Mouse (Mus musculus) telencephalon, adult 2 months (tissue): Measurements from ENCODE around the gene Cops4.

Experiments
- DNase-seq: peaks from one replicate; pipeline ENCODE4 v3.0.0-alpha.2; 2011; ENCODE audit warnings: low read depth, low spot score

Cops4 gene

GRCm38 (mm10) chr5:100536638-100537037 lies 18.5 kb downstream of the Cops4 start:
- peak; percentile 8 for DNase-seq

DNA sequence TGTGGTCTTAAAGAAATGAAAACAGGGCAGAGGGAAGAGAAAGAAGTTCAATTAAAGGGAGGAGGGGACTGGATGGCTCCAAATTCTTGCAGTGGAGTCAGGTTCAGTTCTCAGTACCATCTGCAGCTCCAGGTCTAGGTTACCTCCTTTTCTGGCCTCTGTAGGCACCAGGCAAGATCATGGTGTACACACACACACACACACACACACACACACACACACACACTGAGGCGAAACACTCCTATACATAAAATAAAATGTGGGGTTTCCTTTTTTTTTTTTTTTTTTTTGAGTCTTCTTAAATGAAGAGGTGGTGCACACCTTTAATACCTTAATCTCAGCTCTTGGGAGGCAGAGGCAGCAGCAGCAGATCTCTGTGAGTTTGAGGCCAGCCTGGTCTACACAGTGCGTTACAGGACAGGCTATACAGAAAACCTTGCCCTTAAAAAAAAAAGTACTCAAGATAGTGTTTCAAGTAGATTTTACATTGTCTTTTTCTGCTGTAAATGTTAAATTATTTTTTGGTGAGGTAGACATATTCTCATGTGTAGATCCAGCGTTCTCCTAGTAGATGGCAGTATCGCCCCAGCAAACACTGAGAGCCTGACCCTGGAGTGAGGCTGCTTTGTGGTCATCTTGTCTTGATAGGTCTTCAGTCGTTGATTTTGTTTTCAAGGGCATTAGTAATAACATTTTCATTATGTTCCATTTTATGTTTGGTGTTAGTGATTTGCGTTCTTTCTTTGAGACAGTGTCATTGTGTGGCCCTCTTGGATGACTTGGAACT lies 28.4 kb downstream of the Cops4 start:
- no peak for DNase-seq

GRCm38 (mm10) chr5:100548236-100548635 lies 30.1 kb downstream of the Cops4 start:
- DNase-seq: no peak

DNA sequence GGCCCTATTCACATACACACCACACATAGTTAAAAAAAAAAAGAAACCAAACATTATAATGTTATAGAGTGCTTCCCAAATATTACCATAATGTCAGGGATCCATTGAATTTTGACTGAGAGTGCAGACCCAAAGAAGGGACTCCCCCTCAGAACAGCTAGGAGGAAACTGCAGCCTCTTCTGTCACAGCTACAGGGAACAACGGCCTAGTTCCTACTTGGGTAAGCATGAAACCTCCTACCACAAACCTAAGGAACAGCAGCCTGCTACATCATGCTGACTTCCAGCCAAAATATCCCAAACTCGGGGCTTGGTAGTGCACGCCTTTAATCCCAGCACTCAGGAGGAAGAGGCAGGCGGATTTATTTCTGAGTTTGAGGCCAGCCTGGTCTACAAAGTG lies 31.2 kb downstream of the Cops4 start:
- no peak for DNase-seq

DNA sequence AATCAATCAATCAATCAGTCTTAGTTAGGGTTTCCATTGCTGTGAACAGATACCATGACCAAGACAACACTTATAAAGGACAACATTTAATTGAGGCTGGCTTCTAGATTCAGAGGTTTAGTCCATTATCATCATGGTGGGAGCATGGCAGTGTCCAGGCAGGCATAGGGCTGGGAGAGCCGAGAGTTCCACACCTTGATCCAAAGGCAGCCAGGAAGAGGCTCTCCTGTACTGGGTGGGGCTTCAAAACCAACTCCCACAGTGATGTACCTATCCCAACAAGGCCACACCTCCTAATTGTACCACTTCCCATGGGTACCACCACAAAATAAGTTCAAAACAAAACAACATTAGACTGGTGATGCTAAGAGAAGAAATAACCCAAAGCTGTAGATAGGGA lies 32.0 kb downstream of the Cops4 start:
- DNase-seq: no peak

DNA sequence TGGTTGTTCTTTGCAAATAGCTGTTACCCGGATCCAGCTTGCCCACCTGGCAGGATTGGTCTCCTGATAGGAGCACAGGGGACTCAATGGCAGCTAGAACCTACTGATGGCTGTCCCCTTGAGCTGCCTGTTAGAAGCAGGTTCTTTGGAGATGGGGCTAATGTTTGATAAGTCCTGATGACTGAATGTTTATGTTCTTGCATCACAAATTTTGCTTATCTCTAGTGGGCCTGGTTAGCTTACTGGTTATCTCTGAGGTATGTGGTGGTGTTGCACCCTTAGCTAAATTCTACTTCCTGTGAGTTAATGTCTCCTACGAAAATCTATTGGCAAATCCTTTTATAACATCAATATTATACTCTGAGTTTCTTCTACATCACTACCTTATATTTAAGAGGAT lies 33.8 kb downstream of the Cops4 start:
- DNase-seq: no peak

GRCm38 (mm10) chr5:100553426-100553825 lies 35.3 kb downstream of the Cops4 start:
- no peak for DNase-seq

GRCm38 (mm10) chr5:100557019-100557418 lies 38.9 kb downstream of the Cops4 start:
- DNase-seq: no peak

DNA sequence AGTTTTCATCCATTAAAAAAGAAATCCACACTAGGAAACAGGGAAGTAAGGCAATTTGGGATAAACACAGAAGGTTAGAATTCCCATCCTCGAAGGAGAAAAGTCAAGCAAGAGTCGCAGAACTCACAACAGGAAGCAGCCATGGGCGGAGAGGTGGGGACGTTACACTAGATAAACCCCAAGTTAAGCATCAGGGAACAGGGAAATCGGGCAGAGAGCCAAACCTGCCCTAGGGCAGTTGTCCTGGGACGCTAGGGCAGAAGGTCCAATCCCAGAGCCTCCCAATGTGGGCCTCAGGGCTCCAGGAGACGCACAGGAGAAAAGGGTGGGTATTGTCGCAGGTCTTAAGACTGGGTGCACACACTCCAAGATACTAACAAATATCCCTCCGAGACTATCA lies 39.4 kb downstream of the Cops4 start:
- DNase-seq: no peak

DNA sequence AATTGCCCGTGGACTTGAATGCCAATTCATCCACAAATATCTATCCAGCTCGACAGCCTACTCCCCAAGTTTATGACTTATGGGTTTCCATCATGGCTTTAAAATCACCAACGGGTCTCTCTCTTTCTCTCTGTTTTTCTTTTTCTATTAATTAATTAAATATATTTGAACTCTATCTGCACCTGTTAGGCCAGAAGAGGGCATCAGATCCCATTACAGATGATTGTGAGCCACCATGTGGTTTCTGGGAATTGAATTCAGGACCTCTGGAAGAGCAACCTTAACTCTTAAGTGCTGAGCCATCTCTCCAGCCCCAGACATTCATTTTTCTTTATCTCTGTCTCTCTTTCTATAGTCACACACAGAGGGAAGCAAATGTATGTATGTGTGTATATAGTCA lies 40.7 kb downstream of the Cops4 start:
- DNase-seq: no peak

DNA sequence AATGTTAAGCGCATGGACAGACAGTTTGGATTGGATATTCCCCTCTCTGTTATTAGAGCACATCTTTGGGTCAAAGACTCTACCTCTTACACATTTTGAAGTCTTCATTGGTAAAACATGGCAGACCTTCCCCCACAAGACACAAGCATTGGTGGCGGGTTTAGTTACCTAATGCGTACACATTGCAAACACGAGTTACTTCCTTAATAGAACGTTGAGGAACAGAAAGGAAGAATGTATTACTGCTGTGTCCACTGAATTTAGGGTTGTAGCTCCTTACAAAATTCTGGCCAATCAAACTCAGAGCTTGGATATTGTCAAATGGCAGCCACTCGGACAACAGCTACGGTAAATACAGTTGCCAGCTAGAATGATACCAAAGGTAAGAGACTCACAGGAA lies 41.2 kb downstream of the Cops4 start:
- DNase-seq: no peak

DNA sequence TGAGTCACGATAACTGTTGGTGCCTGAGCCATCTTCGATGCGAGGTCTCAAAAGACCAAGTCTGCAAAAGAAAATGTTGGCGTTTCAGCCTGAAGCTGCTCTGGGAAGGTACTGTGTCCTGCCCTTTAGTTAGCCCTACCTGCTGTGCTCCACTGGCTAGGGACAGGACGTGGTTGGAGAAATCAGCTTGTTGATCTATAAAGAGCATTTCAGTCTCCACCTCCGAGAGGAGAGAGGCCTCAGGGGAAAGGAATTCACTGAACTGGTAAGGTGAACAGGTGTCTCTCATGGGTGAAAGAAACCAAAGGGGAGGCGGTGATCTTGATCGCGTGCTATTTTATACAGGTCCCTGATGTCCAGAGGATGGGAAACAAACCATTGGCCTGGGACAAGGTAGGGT lies 44.6 kb downstream of the Cops4 start:
- no peak for DNase-seq

- DNase-seq: no peak
These were observed 48.7 kb downstream of the Cops4 start for GRCm38 (mm10) chr5:100566798-100567197.

GRCm38 (mm10) chr5:100567258-100568032 lies 49.3 kb downstream of the Cops4 start:
- no peak for DNase-seq

GRCm38 (mm10) chr5:100568177-100568576 lies 50.1 kb downstream of the Cops4 start:
- no peak for DNase-seq

GRCm38 (mm10) chr5:100568802-100569201 lies 50.7 kb downstream of the Cops4 start:
- no peak for DNase-seq

DNA sequence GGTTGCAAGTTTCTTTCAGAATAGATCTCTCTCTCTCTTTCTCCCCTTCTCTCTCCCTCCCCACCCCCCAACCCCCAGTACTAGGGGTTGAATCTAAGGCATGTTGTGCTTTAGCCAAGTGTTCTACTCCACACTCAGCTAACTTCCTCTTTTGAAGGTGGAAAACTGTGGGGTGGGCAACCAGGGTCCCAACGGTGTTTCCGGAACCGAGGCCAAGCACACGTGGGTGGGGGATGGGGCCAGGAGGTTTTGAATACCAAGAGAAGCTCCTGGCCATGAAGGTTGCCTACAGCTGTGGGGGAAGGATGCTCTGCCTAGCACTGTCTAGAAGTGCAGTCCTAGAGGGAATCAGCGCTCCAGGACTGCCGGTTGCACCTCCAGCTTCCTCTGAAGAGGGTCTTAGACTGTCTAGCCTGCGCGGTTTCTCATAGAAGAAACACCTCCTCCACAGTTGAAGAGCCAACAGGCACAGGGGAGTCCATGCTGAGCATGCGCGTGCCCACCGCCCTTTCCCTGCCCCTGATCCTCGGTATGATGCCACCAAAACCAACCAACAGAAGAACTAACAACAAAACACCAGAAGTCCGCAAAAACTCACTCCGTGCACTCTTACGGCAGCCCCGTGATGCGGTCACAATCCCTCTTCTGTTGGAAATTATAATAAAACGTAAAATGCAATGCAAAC lies 51.3 kb downstream of the Cops4 start:
- no peak for DNase-seq

GRCm38 (mm10) chr5:100569997-100570595 lies 52.0 kb downstream of the Cops4 start:
- no peak for DNase-seq

- DNase-seq: no peak
These were observed 52.6 kb downstream of the Cops4 start for GRCm38 (mm10) chr5:100570716-100571115.

GRCm38 (mm10) chr5:100572069-100572468 lies 54.0 kb downstream of the Cops4 start, which contains the start of gene Plac8:
TSS of gene Plac8 (minus strand) at chr5:100572245.
- DNase-seq: no peak

DNA sequence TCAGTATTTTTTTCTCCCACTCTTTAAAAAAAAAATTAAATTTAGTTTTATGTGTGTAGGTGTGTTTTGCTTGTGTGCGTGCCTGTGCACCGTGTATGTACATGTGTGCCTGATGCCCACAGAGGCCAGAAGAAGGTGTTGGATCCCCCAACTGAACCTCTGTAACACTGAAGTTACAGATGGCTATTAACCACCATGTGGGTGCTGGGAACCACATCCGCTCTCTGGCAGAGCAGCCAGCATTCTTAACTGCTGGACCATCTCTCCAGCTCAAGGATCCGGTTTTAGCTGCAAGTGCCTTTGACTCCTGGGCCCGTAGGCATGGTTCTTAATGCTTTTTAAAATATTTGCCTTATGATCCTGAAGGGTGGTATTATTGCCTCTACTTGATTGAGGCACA lies 55.1 kb downstream of the Cops4 start:
- DNase-seq: no peak

- DNase-seq: no peak
These were observed 56.7 kb downstream of the Cops4 start for GRCm38 (mm10) chr5:100574771-100575170.
